Mouse (Mus musculus): ENCODE results near the gene Npl.

GRCm38 (mm10) chr1:153549536-153550199 lies at the start of gene Npl:
- TF ChIP-seq EP300 (IDR thresholded peaks at IDR 0.05; ENCODE audit: low read depth) (no peak), CTCF (IDR thresholded peaks at IDR 0.05; ENCODE audit: low read depth) (no peak)

Measured in heart, postnatal 0 days (tissue).